Mouse (Mus musculus): ENCODE measurements around the gene Polr2l. TPM values are rescaled to one million over a fixed set of nuclear protein-coding genes. Genes with fewer than 3 reads are reported as not detected.
"Not testable (repeated sequence)": the region's sequence is repeated elsewhere in the genome, so short reads cannot be mapped to it uniquely, and the experiment has no call there.

Gene Polr2l
- total RNA-seq, 2 experiments from 2014 or later: 43.9 to 50.4 TPM

- peak in 1 of 2 experiments; percentile 65 for DNase-seq (ENCODE audit: low spot score in 2 of 2)
Measured at GRCm38 (mm10) chr7:141455610-141456314, 19.2 kb downstream of the Polr2l start.

GRCm38 (mm10) chr7:141454967-141455551 is 19.9 kb downstream of the Polr2l start, which contains the start of gene Pnpla2:
Gene Pnpla2, plus strand, starts transcription at chr7:141455198.
- DNase-seq (ENCODE audit: low spot score in 2 of 2): peak; percentile 85 to 92

GRCm38 (mm10) chr7:141453636-141454035 is 21.3 kb downstream of the Polr2l start:
- no peak for DNase-seq (ENCODE audit: low spot score in 2 of 2)

GRCm38 (mm10) chr7:141451928-141452327 is 23.0 kb downstream of the Polr2l start:
- DNase-seq (ENCODE audit: low spot score in 2 of 2): no peak

DNA sequence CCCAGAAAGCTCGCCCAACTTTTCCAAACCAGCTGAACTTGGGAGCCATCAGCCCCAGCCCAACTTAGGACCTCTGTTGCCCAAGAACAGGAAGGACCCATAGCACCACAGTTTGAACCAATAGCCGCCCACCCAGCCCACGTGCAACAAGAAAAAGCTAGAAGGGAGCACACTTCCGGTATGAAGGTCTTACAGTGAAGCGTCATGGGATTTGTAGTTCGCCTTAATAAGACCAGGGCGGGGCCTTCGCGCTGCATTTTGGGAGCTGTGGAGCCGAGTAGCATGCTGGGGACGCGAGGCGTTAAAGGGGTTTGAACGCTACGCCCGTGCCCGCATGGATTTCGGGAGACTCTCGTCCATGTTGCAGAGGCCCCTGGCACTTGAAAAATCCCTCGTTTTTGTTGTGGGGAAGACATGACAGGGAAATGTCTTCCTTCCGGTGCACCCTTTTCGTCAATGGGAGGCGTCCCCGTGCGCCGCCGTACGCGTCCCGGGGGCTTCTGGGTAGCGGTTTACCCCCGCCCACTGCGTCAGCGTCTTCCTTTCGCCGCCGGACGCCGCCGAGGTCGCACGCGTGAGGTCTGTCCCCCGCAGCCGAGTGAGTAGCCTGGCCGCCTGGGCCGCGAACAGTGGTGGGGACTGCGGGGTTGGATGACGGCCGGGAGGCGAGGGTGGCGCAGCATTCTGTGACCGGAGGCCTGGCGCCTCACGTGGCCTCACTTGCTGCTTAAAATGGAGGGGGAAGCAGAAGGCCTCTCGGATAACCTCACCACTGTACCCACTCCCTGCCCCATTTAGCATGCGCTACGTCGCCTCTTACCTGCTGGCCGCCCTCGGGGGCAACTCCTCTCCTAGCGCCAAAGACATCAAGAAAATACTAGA is 27.6 kb downstream of the Polr2l start, which contains the start of gene Rplp2:
Rplp2 (plus strand) TSS at position 261 of the 882 bp plus-strand sequence.
- peak; percentile 95 to 98 for DNase-seq (ENCODE audit: low spot score in 2 of 2)

DNA sequence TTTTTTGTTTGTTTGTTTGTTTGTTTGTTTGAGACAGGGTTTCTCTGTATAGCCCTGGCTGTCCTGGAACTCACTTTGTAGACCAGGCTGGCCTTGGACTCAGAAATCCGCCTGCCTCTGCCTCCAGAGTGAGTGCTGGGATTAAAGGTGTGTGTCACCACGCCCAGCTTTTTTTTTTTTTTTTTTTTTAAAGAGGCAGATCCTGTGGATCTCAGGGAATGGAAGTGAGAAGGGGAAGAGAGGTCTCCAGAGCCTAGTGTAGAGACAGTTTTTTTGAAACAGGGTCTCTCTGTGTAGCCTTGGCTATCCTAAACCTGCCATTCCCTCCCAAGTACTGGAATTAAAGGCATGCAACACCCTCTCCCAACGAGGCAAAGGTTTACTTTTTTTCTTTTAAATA is 28.6 kb downstream of the Polr2l start:
- DNase-seq (ENCODE audit: low spot score in 2 of 2): not testable (repeated sequence)

DNA sequence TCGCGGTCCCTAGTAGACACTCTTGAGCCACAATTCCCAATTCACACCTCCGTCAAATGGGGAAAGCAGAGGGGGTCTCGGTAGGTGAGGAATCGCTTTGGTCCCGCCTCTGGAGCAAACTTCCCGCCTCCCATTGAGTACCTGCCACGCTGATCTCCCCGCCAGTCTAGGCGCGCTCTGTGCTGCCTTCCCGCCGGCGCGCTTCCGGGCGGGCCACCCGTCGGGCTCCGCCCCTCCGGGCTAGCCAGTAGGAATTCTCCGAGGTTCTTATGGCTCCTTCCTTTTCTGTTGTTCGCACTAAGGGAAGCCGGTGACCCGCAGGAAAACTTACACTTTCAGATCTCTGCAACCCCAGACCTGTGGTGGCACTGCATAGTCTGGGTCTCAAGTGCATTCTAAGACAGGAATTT is 31.1 kb downstream of the Polr2l start, which contains the start of gene Pidd1:
Pidd1 (minus strand) TSS at position 198 of the 410 bp plus-strand sequence.
- no peak for DNase-seq (ENCODE audit: low spot score in 2 of 2)

DNA sequence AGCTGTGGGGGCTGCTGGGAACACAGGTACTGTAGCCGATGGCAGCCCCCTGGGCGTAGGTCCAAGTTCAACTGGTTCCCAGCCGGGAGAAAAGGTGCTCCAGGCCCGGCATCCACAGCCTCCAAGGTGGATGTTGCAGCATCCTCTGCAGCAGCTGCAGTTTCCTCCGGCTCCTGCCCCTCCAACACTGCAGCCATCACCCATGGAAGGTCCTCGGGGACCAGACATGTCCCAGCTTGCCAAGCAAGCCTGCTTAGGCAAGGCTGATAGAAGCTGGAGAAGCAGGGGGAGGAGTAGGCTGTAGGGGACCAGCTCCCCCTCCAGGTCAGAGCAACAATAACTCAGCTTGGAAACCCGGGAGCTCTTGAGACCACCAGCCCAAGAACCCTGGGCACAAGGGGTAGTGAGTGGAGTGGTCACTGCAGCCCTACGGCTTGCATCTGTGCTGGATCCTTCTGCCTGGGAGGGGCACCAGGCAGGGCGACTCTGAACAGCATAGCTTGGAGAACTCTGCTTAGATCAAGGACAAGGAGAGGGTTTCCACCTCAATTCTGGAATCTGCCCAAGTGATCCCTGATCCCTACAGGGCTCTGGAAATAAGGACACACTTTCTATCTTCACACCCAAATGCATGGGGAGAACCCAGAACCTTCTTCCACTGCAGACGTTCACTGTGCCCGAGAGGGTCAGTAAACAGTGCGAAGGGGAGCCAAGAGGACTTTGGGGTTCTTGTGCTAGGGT is 31.7 kb downstream of the Polr2l start:
- DNase-seq (ENCODE audit: low spot score in 2 of 2): no peak

GRCm38 (mm10) chr7:141442199-141442598 is 32.7 kb downstream of the Polr2l start:
- no peak for DNase-seq (ENCODE audit: low spot score in 2 of 2)

GRCm38 (mm10) chr7:141441460-141441859 is 33.5 kb downstream of the Polr2l start:
- no peak for DNase-seq (ENCODE audit: low spot score in 2 of 2)

DNA sequence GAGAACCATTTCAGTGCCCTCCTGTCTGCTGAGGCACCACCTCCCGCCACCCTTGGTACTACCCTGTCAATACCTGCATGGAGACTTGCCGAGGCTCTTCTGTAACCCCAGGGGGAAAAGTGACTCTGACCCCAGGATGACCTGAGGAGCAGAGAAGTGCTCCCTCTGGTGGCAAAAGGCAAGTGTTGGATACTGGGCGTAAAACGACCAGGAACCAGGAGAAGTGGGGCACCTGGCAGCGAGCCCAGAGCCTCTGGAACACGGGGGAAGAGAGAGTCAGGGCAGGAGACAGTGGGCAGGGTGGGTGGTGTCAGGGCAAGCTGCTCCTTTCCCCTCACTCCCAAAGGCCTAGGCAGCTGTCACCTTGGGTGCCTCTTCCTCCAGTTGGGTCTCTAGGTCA is 34.3 kb downstream of the Polr2l start:
- DNase-seq (ENCODE audit: low spot score in 2 of 2): peak in 1 of 2 experiments; percentile 72

- DNase-seq (ENCODE audit: low spot score in 2 of 2): no peak
Measured at GRCm38 (mm10) chr7:141439811-141440210, 35.1 kb downstream of the Polr2l start.

DNA sequence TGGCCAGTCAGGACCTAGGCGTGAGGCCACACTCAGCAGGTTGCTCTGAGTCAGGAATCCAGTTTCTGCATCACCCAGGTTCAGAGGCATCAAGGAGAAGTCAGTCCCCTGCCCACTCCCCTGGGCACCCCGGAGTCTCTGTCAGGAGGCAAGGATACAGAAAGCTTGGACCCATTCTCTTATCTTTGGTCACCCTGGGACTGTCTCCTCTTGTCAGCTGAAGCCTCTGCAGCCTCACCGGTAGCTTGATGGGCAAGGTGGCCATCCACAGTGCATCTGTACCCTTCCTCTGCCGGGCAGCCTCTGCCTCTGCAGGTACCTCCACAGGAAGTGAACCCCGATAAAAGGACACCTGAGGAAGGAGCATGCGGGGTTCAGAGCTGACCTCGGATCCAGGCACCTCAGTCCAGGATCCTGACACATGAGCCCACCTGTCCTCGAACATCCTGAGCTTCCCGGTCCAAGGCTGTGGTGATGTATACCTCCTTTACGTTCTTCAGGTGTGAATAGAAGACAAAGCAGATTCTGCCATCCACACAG is 35.7 kb downstream of the Polr2l start:
- no peak for DNase-seq (ENCODE audit: low spot score in 2 of 2)

- DNase-seq (ENCODE audit: low spot score in 2 of 2): no peak
Measured at GRCm38 (mm10) chr7:141438201-141438968, 36.5 kb downstream of the Polr2l start.

DNA sequence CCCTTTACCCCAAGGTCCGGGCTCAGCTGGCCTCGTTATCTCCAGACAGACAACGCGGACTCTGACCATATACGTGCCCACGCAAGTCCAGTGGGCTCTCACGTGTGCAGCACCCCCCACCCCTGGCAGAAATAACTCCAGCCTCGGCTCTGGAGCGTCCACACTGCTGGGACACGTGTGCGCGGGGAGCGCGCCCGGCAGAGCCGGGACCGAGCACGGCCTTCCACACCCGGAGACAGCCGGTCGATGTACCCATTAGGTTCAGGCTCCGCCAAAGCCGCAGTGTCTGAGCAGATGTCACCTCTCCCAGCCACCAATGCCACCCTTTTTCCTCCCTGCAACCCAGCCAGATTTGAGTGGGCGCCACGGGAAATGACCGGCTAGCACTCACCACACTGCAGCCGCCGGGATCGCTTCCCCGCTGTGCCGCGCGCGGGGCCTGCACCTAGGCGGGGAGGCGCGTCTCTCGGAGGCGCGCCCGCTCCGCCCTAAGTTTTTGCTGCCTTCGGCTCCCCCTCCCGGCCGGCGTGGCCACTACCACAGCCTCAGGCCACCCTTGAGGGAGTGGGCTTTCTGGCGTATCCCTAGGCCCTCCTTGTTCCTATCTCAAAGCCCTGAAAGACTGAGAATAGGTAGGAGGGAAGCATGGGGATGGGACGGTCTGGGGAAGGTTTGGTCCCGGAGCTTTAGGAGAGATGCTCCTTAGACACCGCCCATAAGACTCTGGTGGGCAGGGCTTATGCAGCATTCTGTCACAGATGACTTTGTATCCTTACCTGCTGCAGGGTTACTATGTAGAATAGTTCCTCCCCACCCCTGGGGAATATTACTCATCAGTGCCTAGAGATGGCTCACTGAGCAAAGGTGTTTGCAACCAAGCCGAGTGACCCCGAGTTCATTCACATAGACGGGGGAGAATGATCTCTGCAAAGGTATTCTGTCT is 37.5 kb downstream of the Polr2l start, which contains the start of gene Slc25a22:
Slc25a22 (minus strand) TSS at position 715 of the 943 bp plus-strand sequence.
- DNase-seq (ENCODE audit: low spot score in 2 of 2): peak; percentile 76 to 92

DNA sequence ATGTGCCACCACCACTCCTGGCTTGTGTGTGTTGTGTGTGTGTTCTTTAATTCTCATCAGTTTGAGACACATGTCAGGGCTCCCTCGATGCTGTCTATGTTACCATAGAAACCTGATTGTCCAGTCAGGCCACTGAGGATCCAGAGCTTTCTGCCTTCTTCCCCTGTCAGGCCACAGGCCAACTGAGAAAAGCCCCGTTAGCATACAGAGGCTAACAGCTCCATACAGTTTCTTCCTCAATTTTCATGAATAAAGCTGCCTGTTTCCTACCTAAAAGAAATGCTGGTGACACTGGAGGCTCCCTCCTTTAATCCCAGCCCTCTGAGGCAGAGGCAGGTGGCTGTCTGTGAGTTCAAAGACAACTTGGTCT is 38.4 kb downstream of the Polr2l start:
- DNase-seq (ENCODE audit: low spot score in 2 of 2): no peak

DNA sequence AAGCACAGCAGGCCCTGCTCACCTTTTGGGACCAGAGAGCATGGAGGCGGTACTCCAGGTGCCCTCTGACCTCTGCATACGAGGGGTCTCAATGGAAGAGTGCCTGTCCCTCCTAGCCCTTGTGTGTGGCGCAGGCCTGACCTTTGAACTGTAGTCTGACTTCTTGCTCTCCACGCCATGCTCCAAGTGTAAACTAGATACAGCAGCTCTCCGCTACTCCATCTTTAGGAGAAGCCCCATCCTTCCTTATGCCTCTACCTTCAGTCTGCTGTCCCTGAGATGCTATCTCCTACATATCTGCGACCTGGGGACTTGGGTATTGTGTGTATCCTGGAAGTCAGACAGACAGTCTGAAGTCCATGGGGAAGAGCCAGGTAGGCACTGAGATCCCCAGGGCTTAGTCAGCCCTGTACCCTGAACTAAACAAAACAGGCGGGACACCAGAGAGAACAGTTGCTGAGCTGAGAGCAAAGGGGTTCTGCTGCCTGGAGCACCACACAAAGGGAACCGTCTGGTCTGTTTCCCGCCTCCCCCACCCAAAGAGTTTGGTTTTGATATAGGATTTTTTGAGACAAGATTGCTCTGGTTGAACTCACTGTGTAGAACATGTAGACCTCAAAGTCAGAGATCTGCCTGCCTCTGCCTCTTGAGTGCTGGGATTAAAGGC is 38.9 kb downstream of the Polr2l start:
- no peak for DNase-seq (ENCODE audit: low spot score in 2 of 2)

Data from layer of hippocampus, postnatal 14 days (tissue).